Mouse (Mus musculus): Measurements from ENCODE around the gene Rsrc1.

The Rsrc1 gene

GRCm38 (mm10) chr3:67372194-67372593 lies 391.0 kb downstream of the Rsrc1 start:
- no peak for DNase-seq (ENCODE audit: low spot score)

DNA sequence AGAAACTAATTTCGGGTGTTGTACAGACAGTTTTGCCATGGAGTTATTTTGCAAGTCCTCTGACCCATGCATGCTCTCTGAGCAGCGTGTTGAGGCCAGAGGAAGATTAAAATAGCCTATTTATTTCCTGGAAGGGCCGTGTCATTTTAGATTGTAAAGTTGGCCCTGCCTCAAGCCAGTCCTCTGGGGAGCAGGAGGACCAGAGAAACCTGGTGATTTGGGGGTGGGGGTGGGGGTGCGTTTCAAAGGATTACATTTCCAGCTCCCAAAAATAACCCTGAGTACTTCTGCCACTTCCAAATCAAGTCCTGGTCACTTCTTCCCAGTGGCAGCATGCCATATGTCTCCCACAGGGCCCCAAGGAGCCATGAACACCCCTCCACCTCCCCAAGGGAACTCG lies 391.6 kb downstream of the Rsrc1 start:
- DNase-seq (ENCODE audit: low spot score) = no peak

DNA sequence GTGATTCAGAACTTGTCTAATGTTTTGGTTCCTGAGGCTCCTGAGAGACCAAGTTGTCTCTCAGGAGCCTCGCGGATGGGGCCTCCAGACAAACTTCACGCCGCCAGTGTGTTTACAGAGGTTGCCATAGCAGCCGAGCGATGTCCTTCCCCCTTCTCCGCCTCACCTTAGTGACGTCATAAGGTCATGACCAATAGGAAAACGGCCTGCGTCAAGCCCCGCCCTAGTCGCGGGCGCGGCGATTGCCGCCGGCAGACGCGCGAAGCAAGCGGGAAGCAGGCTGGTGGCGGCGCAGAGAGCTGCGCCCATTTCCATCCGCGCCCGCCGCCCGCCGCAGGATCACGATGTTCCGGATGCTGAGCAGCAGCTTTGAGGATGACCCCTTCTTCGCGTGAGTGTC lies 392.7 kb downstream of the Rsrc1 start, which contains the start of gene Mlf1:
Gene Mlf1, plus strand, starts transcription at position 226 of the 400 bp plus-strand sequence.
- peak; percentile 86 for DNase-seq (ENCODE audit: low spot score)

- DNase-seq (ENCODE audit: low spot score) = no peak
Observed at GRCm38 (mm10) chr3:67374360-67374778, 393.2 kb downstream of the Rsrc1 start.

GRCm38 (mm10) chr3:67375063-67375462 lies 393.9 kb downstream of the Rsrc1 start, which contains the start of gene Gm17402:
Gene Gm17402 (minus strand): TSS chr3:67375163.
- no peak for DNase-seq (ENCODE audit: low spot score)

GRCm38 (mm10) chr3:67378215-67378614 lies 397.0 kb downstream of the Rsrc1 start:
- DNase-seq (ENCODE audit: low spot score) = no peak

Measured in layer of hippocampus, adult 11-12 months (tissue).